Mouse (Mus musculus) cortical plate, adult 2 months (tissue): ENCODE measurements around the gene Casz1.

Experiments
- CTCF ChIP-seq: fragments of 200-500 bp; IDR thresholded peaks from 2 replicates; pipeline ENCODE4 v1.5.1; 2011; ENCODE audit warnings: mild to moderate bottlenecking, control low read depth, low read length; ENCODE audit not compliant: insufficient read depth; ENCODE audit errors: extremely low read depth
- POLR2A ChIP-seq: fragments of 200-500 bp; IDR thresholded peaks from 2 replicates; pipeline ENCODE4 v1.6.1; 2011; ENCODE audit warnings: mild to moderate bottlenecking, low read length, control low read depth; ENCODE audit not compliant: insufficient read depth; ENCODE audit errors: extremely low read depth

DNA sequence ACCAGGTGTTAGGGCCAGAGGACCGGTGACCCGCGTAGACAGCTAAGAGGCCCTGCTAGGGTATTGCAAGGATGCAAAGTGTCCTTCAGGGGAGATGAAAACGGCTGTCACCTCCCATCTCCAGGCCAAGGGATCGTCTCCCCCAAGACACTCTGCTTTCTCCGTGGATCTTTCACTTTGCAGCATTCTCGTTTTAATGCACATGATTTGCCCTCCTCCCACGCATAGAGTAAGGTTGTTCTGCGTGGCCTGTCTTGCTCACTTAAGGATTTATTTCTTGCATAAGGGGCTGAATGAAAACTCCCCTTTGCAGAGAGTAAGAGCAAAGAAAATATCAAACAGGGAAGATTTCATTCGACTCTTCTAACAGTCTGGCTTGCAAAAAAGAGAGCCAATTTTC is 593 bp upstream of the Casz1 start:
- TF ChIP-seq POLR2A = no peak
- no peak for TF ChIP-seq CTCF
